Mouse (Mus musculus): ENCODE results near the gene Fcrls. TPM values are rescaled to one million over a fixed set of nuclear protein-coding genes. Genes with fewer than 3 reads are reported as not detected.

The Fcrls gene
- polyA plus RNA-seq (2017; shearing (Covaris generic)): not detected

GRCm38 (mm10) chr3:87263436-87263835, at the start of gene Fcrls:
Gene Fcrls, minus strand, starts transcription at chr3:87263738.

Other genes with a start within 250 kb of the Fcrls start
- 0.08 TPM for gene Kirrel, start 89.0 kb downstream of the Fcrls start, polyA plus RNA-seq (2017; shearing (Covaris generic))
- gene Cd5l, start 94.1 kb upstream of the Fcrls start, polyA plus RNA-seq (2017; shearing (Covaris generic)): 0.91 TPM
- gene Fcrl1, start 112.6 kb upstream of the Fcrls start, polyA plus RNA-seq (2017; shearing (Covaris generic)): 13.1 TPM
- 0.30 TPM for gene Fcrl5, start 172.0 kb upstream of the Fcrls start, polyA plus RNA-seq (2017; shearing (Covaris generic))